Mouse (Mus musculus): ENCODE results near the gene Hist1h2ac.

Hist1h2ac gene

GRCm38 (mm10) chr13:23683755-23684281 is at the start of gene Hist1h2ac, which contains the start of gene Hist1h2bc:
Gene Hist1h2ac (minus strand): TSS chr13:23683948.
Gene Hist1h2bc (plus strand): TSS chr13:23684199.
- under 1% methylated on average over 32 of the region's 32 CpGs for WGBS

GRCm38 (mm10) chr13:23732156-23732804 is 48.5 kb upstream of the Hist1h2ac start:
- 21% methylated on average over 8 of the region's 8 CpGs for WGBS

GRCm38 (mm10) chr13:23730479-23730878 is 46.7 kb upstream of the Hist1h2ac start:
- 55% methylated on average over 8 of the region's 8 CpGs for WGBS

- WGBS = 93% methylated on average over 5 of the region's 5 CpGs
Measured at GRCm38 (mm10) chr13:23729706-23730105, 46.0 kb upstream of the Hist1h2ac start.

- 85% methylated on average over 9 of the region's 9 CpGs for WGBS
Measured at GRCm38 (mm10) chr13:23729192-23729525, 45.4 kb upstream of the Hist1h2ac start.

GRCm38 (mm10) chr13:23728472-23729191 is 44.9 kb upstream of the Hist1h2ac start:
- WGBS = 81% methylated on average over 18 of the region's 18 CpGs

GRCm38 (mm10) chr13:23725213-23725612 is 41.5 kb upstream of the Hist1h2ac start:
- WGBS = 86% methylated on average over 1 of the region's 1 CpGs

GRCm38 (mm10) chr13:23724239-23724638 is 40.5 kb upstream of the Hist1h2ac start:
- WGBS = 92% methylated on average over 4 of the region's 4 CpGs

GRCm38 (mm10) chr13:23717593-23718245 is 34.0 kb upstream of the Hist1h2ac start:
- 25% methylated on average over 2 of the region's 2 CpGs for WGBS

- WGBS = 63% methylated on average over 11 of the region's 11 CpGs
Measured at GRCm38 (mm10) chr13:23717176-23717575, 33.4 kb upstream of the Hist1h2ac start.

GRCm38 (mm10) chr13:23716261-23717042 is 32.7 kb upstream of the Hist1h2ac start:
- 83% methylated on average over 5 of the region's 5 CpGs for WGBS

- WGBS = 4% methylated on average over 17 of the region's 17 CpGs
Measured at GRCm38 (mm10) chr13:23710374-23711089, 26.8 kb upstream of the Hist1h2ac start, which contains the start of gene Hfe. Gene Hfe (minus strand): TSS chr13:23710854.

- 22% methylated on average over 15 of the region's 15 CpGs for WGBS
Measured at GRCm38 (mm10) chr13:23709714-23710373, 26.1 kb upstream of the Hist1h2ac start.

GRCm38 (mm10) chr13:23708654-23709053 is 24.9 kb upstream of the Hist1h2ac start:
- WGBS = 70% methylated on average over 4 of the region's 4 CpGs

- WGBS = 93% methylated on average over 4 of the region's 4 CpGs
Measured at GRCm38 (mm10) chr13:23708041-23708440, 24.3 kb upstream of the Hist1h2ac start.

GRCm38 (mm10) chr13:23706771-23707170 is 23.0 kb upstream of the Hist1h2ac start:
- 96% methylated on average over 12 of the region's 12 CpGs for WGBS

GRCm38 (mm10) chr13:23705751-23706356 is 22.1 kb upstream of the Hist1h2ac start:
- WGBS = 91% methylated on average over 7 of the region's 7 CpGs

GRCm38 (mm10) chr13:23702801-23703200 is 19.1 kb upstream of the Hist1h2ac start:
- WGBS = 78% methylated on average over 2 of the region's 2 CpGs

- 80% methylated on average over 4 of the region's 4 CpGs for WGBS
Measured at GRCm38 (mm10) chr13:23702220-23702619, 18.5 kb upstream of the Hist1h2ac start.

Measured in cerebral cortex, adult 2 months (tissue).